Mouse (Mus musculus) adrenal gland, postnatal 10 days (tissue): Measurements from ENCODE around the gene Gnptg. TPM values are rescaled to one million over a fixed set of nuclear protein-coding genes. Genes with fewer than 3 reads are reported as not detected.

Source experiments
- DNase-seq: peaks from one replicate; pipeline ENCODE4 v3.0.0; 2021; ENCODE audit warnings: mixed read lengths
- long read RNA-seq, 2 experiments: library from polyadenylated mRNA; stranded (forward); transcript quantifications; one replicate each; pipeline ENCODE4 v2.0.0; 2021
- total RNA-seq, 2 experiments: library from RNA; stranded (reverse); gene quantifications; 2 replicates each; pipeline ENCODE4 v1.2.3; 2021

The Gnptg gene
- total RNA-seq: 10 to 100 TPM; 30.6 to 30.7 TPM
- long read RNA-seq, experiment 1, transcript Gnptg-201 (11 exons, 1,234 nt): major isoform, 32 of 49 reads
- long read RNA-seq, experiment 1, partial matches to known transcripts: 5 of 49 reads
- long read RNA-seq, experiment 1, other reads (novel, unspliced or antisense): 12 of 49 reads
- long read RNA-seq, experiment 2, transcript Gnptg-201 (11 exons, 1,234 nt): major isoform, 19 of 27 reads
- long read RNA-seq, experiment 2, partial matches to known transcripts: 1 of 27 reads
- long read RNA-seq, experiment 2, other reads (novel, unspliced or antisense): 7 of 27 reads

GRCm38 (mm10) chr17:25239695-25240636 lies at the start of gene Gnptg, which contains the start of gene Tsr3:
Gene Gnptg, minus strand, starts transcription at chr17:25240124.
Gene Tsr3, plus strand, starts transcription at chr17:25240170.
- peak; percentile 88 for DNase-seq

- DNase-seq: peak; percentile 67
These were observed 48.9 kb upstream of the Gnptg start for GRCm38 (mm10) chr17:25288842-25289241.

GRCm38 (mm10) chr17:25285033-25285432 lies 45.1 kb upstream of the Gnptg start:
- peak; percentile 83 for DNase-seq

- DNase-seq: peak; percentile 63
These were observed 42.2 kb upstream of the Gnptg start for GRCm38 (mm10) chr17:25282133-25282532.

GRCm38 (mm10) chr17:25275833-25276232 lies 35.9 kb upstream of the Gnptg start:
- DNase-seq: no peak

GRCm38 (mm10) chr17:25274571-25275346 lies 34.8 kb upstream of the Gnptg start, which contains the start of gene Ube2i:
Gene Ube2i, minus strand, starts transcription at chr17:25274622.
- no peak for DNase-seq

GRCm38 (mm10) chr17:25273706-25274501 lies 34.0 kb upstream of the Gnptg start:
- DNase-seq: peak; percentile 95

GRCm38 (mm10) chr17:25272951-25273705 lies 33.2 kb upstream of the Gnptg start:
- peak; percentile 89 for DNase-seq

GRCm38 (mm10) chr17:25272326-25272725 lies 32.4 kb upstream of the Gnptg start:
- DNase-seq: no peak

- DNase-seq: no peak
These were observed 30.9 kb upstream of the Gnptg start for GRCm38 (mm10) chr17:25270795-25271335.

GRCm38 (mm10) chr17:25264453-25264852 lies 24.5 kb upstream of the Gnptg start:
- peak; percentile 79 for DNase-seq

- DNase-seq: no peak
These were observed 17.9 kb upstream of the Gnptg start for GRCm38 (mm10) chr17:25257804-25258261.

GRCm38 (mm10) chr17:25256140-25256754 lies 16.3 kb upstream of the Gnptg start, which contains the start of gene Baiap3:
Gene Baiap3, minus strand, starts transcription at chr17:25256364.
- DNase-seq: peak; percentile 47

GRCm38 (mm10) chr17:25255110-25255509 lies 15.2 kb upstream of the Gnptg start:
- no peak for DNase-seq

- no peak for DNase-seq
These were observed 13.8 kb upstream of the Gnptg start for GRCm38 (mm10) chr17:25253760-25254159.

GRCm38 (mm10) chr17:25252643-25253042 lies 12.7 kb upstream of the Gnptg start:
- DNase-seq: no peak

GRCm38 (mm10) chr17:25250181-25250835 lies 10.4 kb upstream of the Gnptg start:
- no peak for DNase-seq

- DNase-seq: no peak
These were observed 8.3 kb upstream of the Gnptg start for GRCm38 (mm10) chr17:25248033-25248750.
